Mouse (Mus musculus): ENCODE data around the gene Dnaic1. TPM values are rescaled to one million over a fixed set of nuclear protein-coding genes. Genes with fewer than 3 reads are reported as not detected.

Gene Dnaic1
- total RNA-seq (2014; fragmentation: Nextera tagmentation) (not detected in 2 replicates), total RNA-seq (2017) (0.23 TPM in 1 of 2 replicates, not detected in the other), polyA plus RNA-seq (2012) (not detected in 2 replicates)

GRCm38 (mm10) chr4:41569411-41569885 lies at the start of gene Dnaic1, which contains the start of gene Fam219a:
Dnaic1 (plus strand) TSS chr4:41569775.
Fam219a (minus strand) TSS chr4:41569538.
- peaks cover 23% of the 10 kb centered on the region for H3K4me1 ChIP-seq (ENCODE audit: insufficient read depth, low read depth, low read length)
- DNase-seq (ENCODE audit: low spot score) (peak; percentile 97), ATAC-seq (ENCODE audit: extremely low read depth, insufficient number of reproducible peaks, low FRiP score, poor library complexity, severe bottlenecking) (peak; percentile 99)
- no peaks in the 10 kb centered on the region for H3K36me3 ChIP-seq (replicated peaks)
- H3K9me3 ChIP-seq (replicated peaks), result no peaks in the 10 kb centered on the region
- peaks cover 31% of the 10 kb centered on the region for H3K27me3 ChIP-seq (ENCODE audit: insufficient read depth, low read length)
- TF ChIP-seq CTCF (IDR thresholded peaks at IDR 0.05; ENCODE audit: low read depth, low read length) (no peak), TAL1 (conservative IDR thresholded peaks at IDR 0.05; ENCODE audit: low read depth, low read length) (no peak), GATA1 (IDR thresholded peaks at IDR 0.05; ENCODE audit: borderline replicate concordance, low read length) (no peak), GATA2 (IDR thresholded peaks at IDR 0.05; ENCODE audit: borderline replicate concordance, low read depth, low read length) (no peak), POLR2AphosphoS5 (IDR thresholded peaks at IDR 0.05; ENCODE audit: insufficient replicate concordance, low read depth, low read length) (no peak)
- H3K4me3 ChIP-seq (ENCODE audit: low read depth, low read length), result peak within 1 kb of the TSS; percentile 76

GRCm38 (mm10) chr4:41520641-41521040 lies 48.9 kb upstream of the Dnaic1 start:
- TF ChIP-seq POLR2AphosphoS5 (IDR thresholded peaks at IDR 0.05; ENCODE audit: insufficient replicate concordance, low read depth, low read length) (no peak), GATA2 (IDR thresholded peaks at IDR 0.05; ENCODE audit: borderline replicate concordance, low read depth, low read length) (no peak), CTCF (IDR thresholded peaks at IDR 0.05; ENCODE audit: low read depth, low read length) (no peak), TAL1 (conservative IDR thresholded peaks at IDR 0.05; ENCODE audit: low read depth, low read length) (no peak), GATA1 (IDR thresholded peaks at IDR 0.05; ENCODE audit: borderline replicate concordance, low read length) (no peak)
- Histone ChIP-seq H3K9me3 (replicated peaks) (no peaks in the 10 kb centered on the region), H3K27me3 (ENCODE audit: insufficient read depth, low read length) (peaks cover 30% of the 10 kb centered on the region), H3K4me3 (ENCODE audit: low read depth, low read length) (no peak overlapping the region), H3K4me1 (ENCODE audit: insufficient read depth, low read depth, low read length) (peaks cover 2% of the 10 kb centered on the region; the same call in 1 of the 2 replicates), H3K36me3 (replicated peaks) (no peaks in the 10 kb centered on the region)
- DNase-seq (ENCODE audit: low spot score) (no peak), ATAC-seq (ENCODE audit: extremely low read depth, insufficient number of reproducible peaks, low FRiP score, poor library complexity, severe bottlenecking) (no peak)

GRCm38 (mm10) chr4:41522136-41522535 lies 47.4 kb upstream of the Dnaic1 start:
- Histone ChIP-seq H3K9me3 (replicated peaks) (no peaks in the 10 kb centered on the region), H3K36me3 (replicated peaks) (no peaks in the 10 kb centered on the region), H3K4me3 (ENCODE audit: low read depth, low read length) (no peak overlapping the region), H3K27me3 (ENCODE audit: insufficient read depth, low read length) (peaks cover 32% of the 10 kb centered on the region), H3K4me1 (ENCODE audit: insufficient read depth, low read depth, low read length) (peaks cover 2% of the 10 kb centered on the region; the same call in 1 of the 2 replicates)
- TF ChIP-seq POLR2AphosphoS5 (IDR thresholded peaks at IDR 0.05; ENCODE audit: insufficient replicate concordance, low read depth, low read length) (no peak), GATA1 (IDR thresholded peaks at IDR 0.05; ENCODE audit: borderline replicate concordance, low read length) (no peak), TAL1 (conservative IDR thresholded peaks at IDR 0.05; ENCODE audit: low read depth, low read length) (no peak), GATA2 (IDR thresholded peaks at IDR 0.05; ENCODE audit: borderline replicate concordance, low read depth, low read length) (no peak), CTCF (IDR thresholded peaks at IDR 0.05; ENCODE audit: low read depth, low read length) (no peak)
- DNase-seq (ENCODE audit: low spot score), result no peak
- no peak for ATAC-seq (ENCODE audit: extremely low read depth, insufficient number of reproducible peaks, low FRiP score, poor library complexity, severe bottlenecking)

GRCm38 (mm10) chr4:41522788-41523187 lies 46.8 kb upstream of the Dnaic1 start:
- no peak overlapping the region for H3K4me3 ChIP-seq (ENCODE audit: low read depth, low read length)
- peaks cover 35% of the 10 kb centered on the region for H3K27me3 ChIP-seq (ENCODE audit: insufficient read depth, low read length)
- no peaks in the 10 kb centered on the region for H3K9me3 ChIP-seq (replicated peaks)
- ATAC-seq (ENCODE audit: extremely low read depth, insufficient number of reproducible peaks, low FRiP score, poor library complexity, severe bottlenecking) (no peak), DNase-seq (ENCODE audit: low spot score) (peak; percentile 21)
- TF ChIP-seq CTCF (IDR thresholded peaks at IDR 0.05; ENCODE audit: low read depth, low read length), result peak; percentile 43; the same call in 1 of the 2 replicates
- TF ChIP-seq TAL1 (conservative IDR thresholded peaks at IDR 0.05; ENCODE audit: low read depth, low read length), result no peak
- no peak for TF ChIP-seq GATA2 (IDR thresholded peaks at IDR 0.05; ENCODE audit: borderline replicate concordance, low read depth, low read length)
- H3K4me1 ChIP-seq (ENCODE audit: insufficient read depth, low read depth, low read length), result peaks cover 2% of the 10 kb centered on the region; the same call in 1 of the 2 replicates
- H3K36me3 ChIP-seq (replicated peaks), result no peaks in the 10 kb centered on the region

- DNase-seq (ENCODE audit: low spot score) (no peak), ATAC-seq (ENCODE audit: extremely low read depth, insufficient number of reproducible peaks, low FRiP score, poor library complexity, severe bottlenecking) (no peak)
- no peaks in the 10 kb centered on the region for H3K9me3 ChIP-seq (replicated peaks)
Measured at GRCm38 (mm10) chr4:41523839-41524238, 45.7 kb upstream of the Dnaic1 start.

GRCm38 (mm10) chr4:41524829-41525228 lies 44.7 kb upstream of the Dnaic1 start:
- H3K27me3 ChIP-seq (ENCODE audit: insufficient read depth, low read length), result peaks cover 35% of the 10 kb centered on the region
- H3K36me3 ChIP-seq (replicated peaks), result no peaks in the 10 kb centered on the region
- ATAC-seq (ENCODE audit: extremely low read depth, insufficient number of reproducible peaks, low FRiP score, poor library complexity, severe bottlenecking) (no peak), DNase-seq (ENCODE audit: low spot score) (no peak)
- H3K4me1 ChIP-seq (ENCODE audit: insufficient read depth, low read depth, low read length), result no peaks in the 10 kb centered on the region
- H3K9me3 ChIP-seq (replicated peaks), result no peaks in the 10 kb centered on the region
- no peak for TF ChIP-seq GATA1 (IDR thresholded peaks at IDR 0.05; ENCODE audit: borderline replicate concordance, low read length)
- no peak overlapping the region for H3K4me3 ChIP-seq (ENCODE audit: low read depth, low read length)

More at GRCm38 (mm10) chr4:41523839-41524238, 45.7 kb upstream of the Dnaic1 start:
- Histone ChIP-seq H3K36me3 (replicated peaks) (no peaks in the 10 kb centered on the region), H3K4me3 (ENCODE audit: low read depth, low read length) (no peak overlapping the region), H3K27me3 (ENCODE audit: insufficient read depth, low read length) (peaks cover 35% of the 10 kb centered on the region), H3K4me1 (ENCODE audit: insufficient read depth, low read depth, low read length) (no peaks in the 10 kb centered on the region)
- TF ChIP-seq TAL1 (conservative IDR thresholded peaks at IDR 0.05; ENCODE audit: low read depth, low read length) (no peak), GATA2 (IDR thresholded peaks at IDR 0.05; ENCODE audit: borderline replicate concordance, low read depth, low read length) (no peak), CTCF (IDR thresholded peaks at IDR 0.05; ENCODE audit: low read depth, low read length) (no peak), GATA1 (IDR thresholded peaks at IDR 0.05; ENCODE audit: borderline replicate concordance, low read length) (no peak), POLR2AphosphoS5 (IDR thresholded peaks at IDR 0.05; ENCODE audit: insufficient replicate concordance, low read depth, low read length) (no peak)

Data from G1E (cell line).